Mouse (Mus musculus) lung, postnatal 0 days (tissue): Measurements from ENCODE around the gene Cd244a.

ENCODE experiments used
- CTCF ChIP-seq: IDR thresholded peaks from 2 replicates; pipeline ENCODE4 v1.5.1; 2016; ENCODE audit warnings: antibody characterized with exemption, mild to moderate bottlenecking
- EP300 ChIP-seq: IDR thresholded peaks from 2 replicates; pipeline ENCODE4 v1.6.1; 2016; ENCODE audit warnings: antibody characterized with exemption, mild to moderate bottlenecking, control low read depth

DNA sequence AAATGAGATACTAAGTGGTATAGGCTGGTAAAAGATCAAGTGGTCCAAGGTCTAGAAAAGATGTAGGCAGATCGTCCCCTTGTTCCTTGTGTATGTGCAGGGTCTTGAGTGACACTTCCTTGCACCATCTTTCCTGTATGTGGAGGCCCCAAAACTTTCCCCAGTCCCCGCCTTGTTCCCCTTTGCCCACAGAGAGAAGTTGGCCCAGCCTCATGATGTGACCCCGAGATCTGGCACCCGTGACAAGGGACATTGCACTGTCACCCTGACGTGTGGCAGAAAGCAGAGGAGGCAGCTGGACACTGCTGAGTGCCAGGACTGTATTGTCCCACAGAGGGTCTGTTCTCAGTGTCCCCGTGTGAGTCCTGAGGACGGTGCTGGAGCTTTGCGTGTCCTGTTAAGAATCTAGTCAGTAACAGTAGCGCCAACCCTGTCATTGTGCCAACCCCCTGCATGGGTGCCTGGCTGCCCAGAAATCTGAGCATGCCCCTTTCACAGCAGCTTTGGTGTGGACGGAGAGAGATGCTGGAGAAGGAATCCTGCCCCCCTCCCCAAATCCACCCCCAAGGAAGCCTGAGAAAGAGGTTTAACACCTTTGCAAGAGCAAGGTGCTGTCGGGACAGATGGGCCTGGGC is 58.0 kb downstream of the Cd244a start:
- TF ChIP-seq CTCF: no peak
- TF ChIP-seq EP300: no peak
